Mouse (Mus musculus) heart, adult 2 months (tissue): ENCODE data around the gene Reg1.

Experiments
- CTCF ChIP-seq: fragments of 200-600 bp; IDR thresholded peaks from 2 replicates; pipeline ENCODE4 v1.8.1; 2022; ENCODE audit warnings: antibody characterized with exemption, mild to moderate bottlenecking, moderate library complexity
- EP300 ChIP-seq: fragments of 200-500 bp; IDR thresholded peaks from 2 replicates; pipeline ENCODE4 v1.6.1; 2011; ENCODE audit warnings: low read depth, low read length, control low read depth; ENCODE audit not compliant: insufficient read depth
- POLR2A ChIP-seq: fragments of 200-500 bp; IDR thresholded peaks from 2 replicates; pipeline ENCODE4 v1.6.1; 2011; ENCODE audit warnings: mild to moderate bottlenecking, low read depth, low read length, control low read depth; ENCODE audit not compliant: insufficient read depth

DNA sequence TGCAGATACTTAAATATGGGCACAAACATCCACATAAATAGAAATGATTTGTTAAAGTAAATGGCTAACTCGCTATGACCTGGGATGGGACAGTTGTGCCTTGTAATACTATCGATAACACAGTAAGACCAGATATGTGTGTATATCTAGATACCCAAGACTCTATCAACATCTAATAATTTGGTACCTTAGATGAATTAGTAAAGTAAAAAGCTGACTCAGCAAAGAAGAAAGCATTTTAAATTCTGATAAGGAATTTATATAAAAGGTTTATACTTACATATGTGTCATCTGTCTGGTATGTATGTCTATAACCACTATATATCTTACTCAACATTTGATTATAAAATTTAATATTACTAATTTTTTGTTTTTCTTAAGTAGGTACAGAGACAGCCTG is 30.3 kb downstream of the Reg1 start:
- TF ChIP-seq EP300 (no peak), POLR2A (no peak), CTCF (no peak)
